Mouse (Mus musculus): Measurements from ENCODE around the gene Atp2b2. TPM values are rescaled to one million over a fixed set of nuclear protein-coding genes. Genes with fewer than 3 reads are reported as not detected.

The Atp2b2 gene
- polyA plus RNA-seq, 1 experiment from 2014 or later: 0.25 TPM

GRCm38 (mm10) chr6:113743111-113743510, 299.3 kb downstream of the Atp2b2 start:
- peaks cover 6% of the 10 kb centered on the region for H3K36me3 ChIP-seq
- H3K9me3 ChIP-seq: no peaks in the 10 kb centered on the region
- no peak for ATAC-seq (ENCODE audit: insufficient number of reproducible peaks, insufficient read depth, low FRiP score, low TSS enrichment, low read depth)
- no peak overlapping the region for H3K4me2 ChIP-seq
- no peak overlapping the region for H3K4me3 ChIP-seq (replicated peaks)
- H3K9ac ChIP-seq (replicated peaks): no peak overlapping the region
- H3K27me3 ChIP-seq: peaks cover 20% of the 10 kb centered on the region
- H3K4me1 ChIP-seq (replicated peaks): peaks cover 10% of the 10 kb centered on the region
- 40% methylated on average over 1 of the region's 1 CpGs for WGBS
- H3K27ac ChIP-seq: no peak overlapping the region

- Histone ChIP-seq H3K9ac (replicated peaks) (no peak overlapping the region), H3K4me3 (replicated peaks) (no peak overlapping the region), H3K4me1 (replicated peaks) (peaks cover 10% of the 10 kb centered on the region), H3K4me2 (no peak overlapping the region), H3K36me3 (peaks cover 14% of the 10 kb centered on the region), H3K27ac (no peak overlapping the region), H3K27me3 (peaks cover 14% of the 10 kb centered on the region), H3K9me3 (no peaks in the 10 kb centered on the region)
- 85% methylated on average over 1 of the region's 1 CpGs for WGBS
- no peak for ATAC-seq (ENCODE audit: insufficient number of reproducible peaks, insufficient read depth, low FRiP score, low TSS enrichment, low read depth)
Observed at GRCm38 (mm10) chr6:113742321-113742720, 300.1 kb downstream of the Atp2b2 start.

- WGBS: 68% methylated on average over 2 of the region's 2 CpGs
- Histone ChIP-seq H3K27me3 (peaks cover 12% of the 10 kb centered on the region; the same call in 1 of the 2 replicates), H3K9ac (replicated peaks) (no peak overlapping the region), H3K4me2 (no peak overlapping the region), H3K4me1 (replicated peaks) (peaks cover 10% of the 10 kb centered on the region), H3K27ac (no peak overlapping the region), H3K4me3 (replicated peaks) (no peak overlapping the region), H3K9me3 (no peaks in the 10 kb centered on the region), H3K36me3 (peaks cover 22% of the 10 kb centered on the region)
- no peak for ATAC-seq (ENCODE audit: insufficient number of reproducible peaks, insufficient read depth, low FRiP score, low TSS enrichment, low read depth)
Observed at GRCm38 (mm10) chr6:113741425-113741824, 301.0 kb downstream of the Atp2b2 start.

GRCm38 (mm10) chr6:113740236-113741217, 301.9 kb downstream of the Atp2b2 start, which contains the start of gene Sec13:
TSS of gene Sec13 (minus strand) at chr6:113740743.
- peak within 1 kb of the TSS; percentile 89 for H3K9ac ChIP-seq (replicated peaks)
- peaks cover 10% of the 10 kb centered on the region for H3K4me1 ChIP-seq (replicated peaks)
- peak within 1 kb of the TSS; percentile 90 for H3K4me3 ChIP-seq (replicated peaks)
- H3K27me3 ChIP-seq: peaks cover 4% of the 10 kb centered on the region; the same call in 1 of the 2 replicates
- 8% methylated on average over 41 of the region's 41 CpGs for WGBS
- H3K9me3 ChIP-seq: no peaks in the 10 kb centered on the region
- ATAC-seq (ENCODE audit: insufficient number of reproducible peaks, insufficient read depth, low FRiP score, low TSS enrichment, low read depth): peak; percentile 86
- peak within 1 kb of the TSS; percentile 80 for H3K4me2 ChIP-seq
- peak within 1 kb of the TSS; percentile 62; the same call in 1 of the 2 replicates for H3K27ac ChIP-seq
- H3K36me3 ChIP-seq: peaks cover 31% of the 10 kb centered on the region

GRCm38 (mm10) chr6:113737318-113738046, 304.9 kb downstream of the Atp2b2 start:
- Histone ChIP-seq H3K9me3 (no peaks in the 10 kb centered on the region), H3K27ac (no peak overlapping the region), H3K36me3 (peaks cover 61% of the 10 kb centered on the region), H3K4me3 (replicated peaks) (no peak overlapping the region), H3K27me3 (no peaks in the 10 kb centered on the region; the same call in 1 of the 2 replicates), H3K4me2 (no peak overlapping the region), H3K4me1 (replicated peaks) (peaks cover 10% of the 10 kb centered on the region), H3K9ac (replicated peaks) (no peak overlapping the region)
- 93% methylated on average over 9 of the region's 9 CpGs for WGBS
- ATAC-seq (ENCODE audit: insufficient number of reproducible peaks, insufficient read depth, low FRiP score, low TSS enrichment, low read depth): no peak

- Histone ChIP-seq H3K9ac (replicated peaks) (no peak overlapping the region), H3K27me3 (no peaks in the 10 kb centered on the region), H3K4me3 (replicated peaks) (no peak overlapping the region), H3K4me2 (no peak overlapping the region), H3K27ac (no peak overlapping the region), H3K4me1 (replicated peaks) (no peaks in the 10 kb centered on the region), H3K36me3 (peaks cover 99% of the 10 kb centered on the region), H3K9me3 (no peaks in the 10 kb centered on the region)
- WGBS: 94% methylated on average over 3 of the region's 3 CpGs
- no peak for ATAC-seq (ENCODE audit: insufficient number of reproducible peaks, insufficient read depth, low FRiP score, low TSS enrichment, low read depth)
Observed at GRCm38 (mm10) chr6:113731296-113731695, 311.1 kb downstream of the Atp2b2 start.

DNA sequence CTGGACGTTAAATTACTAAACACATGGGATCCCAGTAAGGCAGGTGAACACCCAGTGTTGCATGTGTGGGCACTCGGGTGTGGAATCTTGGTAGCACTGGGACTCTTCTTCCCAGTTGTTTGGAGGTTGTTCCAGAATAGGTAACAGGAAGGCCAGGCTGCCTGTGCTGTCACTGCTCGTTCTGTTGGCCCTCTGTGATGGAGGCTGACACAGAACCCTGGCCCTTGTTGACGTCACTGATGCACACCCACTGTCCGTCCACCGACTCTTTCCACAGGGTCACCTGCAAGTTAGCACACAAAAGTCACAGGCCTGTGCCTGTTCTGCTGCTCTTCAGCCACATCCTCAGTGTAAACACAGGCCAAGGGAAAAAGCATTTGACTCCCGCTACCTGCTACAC, 314.2 kb downstream of the Atp2b2 start:
- Histone ChIP-seq H3K36me3 (peaks cover 96% of the 10 kb centered on the region), H3K27me3 (no peaks in the 10 kb centered on the region), H3K27ac (no peak overlapping the region), H3K4me3 (replicated peaks) (no peak overlapping the region), H3K9ac (replicated peaks) (no peak overlapping the region), H3K4me2 (no peak overlapping the region), H3K4me1 (replicated peaks) (no peaks in the 10 kb centered on the region), H3K9me3 (no peaks in the 10 kb centered on the region)
- 88% methylated on average over 7 of the region's 7 CpGs for WGBS
- no peak for ATAC-seq (ENCODE audit: insufficient number of reproducible peaks, insufficient read depth, low FRiP score, low TSS enrichment, low read depth)

GRCm38 (mm10) chr6:113721061-113721460, 321.4 kb downstream of the Atp2b2 start:
- H3K9ac ChIP-seq (replicated peaks): no peak overlapping the region
- H3K36me3 ChIP-seq: peaks cover 87% of the 10 kb centered on the region
- H3K4me1 ChIP-seq (replicated peaks): no peaks in the 10 kb centered on the region
- H3K27me3 ChIP-seq: no peaks in the 10 kb centered on the region
- ATAC-seq (ENCODE audit: insufficient number of reproducible peaks, insufficient read depth, low FRiP score, low TSS enrichment, low read depth): no peak
- H3K4me2 ChIP-seq: no peak overlapping the region
- H3K27ac ChIP-seq: no peak overlapping the region
- H3K4me3 ChIP-seq (replicated peaks): no peak overlapping the region
- 93% methylated on average over 4 of the region's 4 CpGs for WGBS
- no peaks in the 10 kb centered on the region for H3K9me3 ChIP-seq

- no peak within 1 kb of the TSS for H3K27ac ChIP-seq
- H3K9ac ChIP-seq (replicated peaks): no peak within 1 kb of the TSS
- no peak within 1 kb of the TSS for H3K4me2 ChIP-seq
- no peaks in the 10 kb centered on the region for H3K27me3 ChIP-seq
- no peaks in the 10 kb centered on the region for H3K9me3 ChIP-seq
- H3K36me3 ChIP-seq: peaks cover 87% of the 10 kb centered on the region
- H3K4me1 ChIP-seq (replicated peaks): no peaks in the 10 kb centered on the region
- 89% methylated on average over 3 of the region's 3 CpGs for WGBS
- H3K4me3 ChIP-seq (replicated peaks): no peak within 1 kb of the TSS
- no peak for ATAC-seq (ENCODE audit: insufficient number of reproducible peaks, insufficient read depth, low FRiP score, low TSS enrichment, low read depth)
Observed at GRCm38 (mm10) chr6:113719878-113720277, 322.5 kb downstream of the Atp2b2 start, which contains the start of gene Ghrl. TSS of gene Ghrl (minus strand) at chr6:113719880.

DNA sequence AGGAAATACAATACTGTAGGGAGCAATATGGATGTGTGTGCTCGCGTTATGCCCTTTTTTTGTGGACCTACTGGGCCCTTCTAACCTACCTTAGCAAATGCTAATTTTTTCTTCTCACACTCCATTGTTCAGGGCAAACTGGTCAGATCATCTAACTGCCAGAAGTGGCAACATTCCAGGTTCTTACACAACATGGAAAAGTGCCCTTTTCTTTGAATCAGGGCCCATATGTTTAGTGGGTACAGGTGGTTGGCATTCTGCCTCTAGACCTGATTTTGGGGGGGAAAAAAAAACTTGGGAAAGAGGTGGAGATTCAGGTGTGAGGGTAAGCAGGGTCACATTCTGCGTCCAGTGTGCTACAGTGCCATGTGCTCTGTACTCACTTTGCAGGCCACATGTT, 324.9 kb downstream of the Atp2b2 start:
- no peak for ATAC-seq (ENCODE audit: insufficient number of reproducible peaks, insufficient read depth, low FRiP score, low TSS enrichment, low read depth)
- Histone ChIP-seq H3K27me3 (no peaks in the 10 kb centered on the region), H3K4me3 (replicated peaks) (no peak overlapping the region), H3K9me3 (no peaks in the 10 kb centered on the region), H3K36me3 (peaks cover 92% of the 10 kb centered on the region), H3K4me1 (replicated peaks) (no peaks in the 10 kb centered on the region), H3K27ac (no peak overlapping the region), H3K9ac (replicated peaks) (no peak overlapping the region), H3K4me2 (no peak overlapping the region)
- WGBS: 94% methylated on average over 3 of the region's 3 CpGs

DNA sequence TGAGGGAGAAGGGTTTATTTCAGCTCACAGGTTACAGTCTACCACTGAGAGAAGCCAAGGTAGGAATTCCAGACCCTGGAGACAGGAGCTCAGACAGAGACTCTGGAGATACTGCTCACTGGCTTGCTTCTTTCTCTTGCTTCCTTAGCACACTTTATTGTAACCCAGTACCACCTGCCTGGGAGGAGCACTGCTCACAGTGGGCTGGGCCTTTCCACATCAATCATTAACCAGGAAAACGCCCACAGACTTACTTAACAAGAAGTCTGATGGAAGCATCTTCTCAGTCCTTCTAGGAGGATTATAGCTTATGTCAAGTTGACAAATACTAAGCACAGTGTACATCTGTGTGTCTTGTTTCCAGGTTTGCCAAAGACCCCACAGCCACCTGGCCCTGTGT, 327.6 kb downstream of the Atp2b2 start:
- Histone ChIP-seq H3K36me3 (peaks cover 95% of the 10 kb centered on the region), H3K4me3 (replicated peaks) (no peak overlapping the region), H3K9me3 (no peaks in the 10 kb centered on the region), H3K9ac (replicated peaks) (no peak overlapping the region), H3K27me3 (no peaks in the 10 kb centered on the region), H3K27ac (no peak overlapping the region), H3K4me1 (replicated peaks) (no peaks in the 10 kb centered on the region), H3K4me2 (no peak overlapping the region)
- 66% methylated on average over 1 of the region's 1 CpGs for WGBS
- no peak for ATAC-seq (ENCODE audit: insufficient number of reproducible peaks, insufficient read depth, low FRiP score, low TSS enrichment, low read depth)

Measured in limb, embryonic 12.5 days (tissue).